ENCODE assay signal across 8 mouse cellular contexts in genomic region chr8:105636018-105636962, GRCm38 (mm10). TPM values are rescaled to one million over a fixed set of nuclear protein-coding genes. Genes with fewer than 3 reads are reported as not detected.
DNase-seq lines count a peak whose midpoint lies in the region; ATAC-seq lines count a peak whose summit lies in the region.

Gene Ctcf (plus strand): TSS chr8:105636568.

- peak; percentile 51 for ATAC-seq in common myeloid progenitor, adult 5-6 weeks (replicated peaks; ENCODE audit: low read depth, poor library complexity, severe bottlenecking)
- ATAC-seq in megakaryocyte progenitor cell, adult 5-6 weeks (replicated peaks; ENCODE audit: poor library complexity), result peak; percentile 64

- DNase-seq in ZHBTc4 (ENCODE audit: low read depth, low spot score), result peak; percentile 97
- peak; percentile 85 to 91 for DNase-seq in gastrocnemius, adult 8-10 months (ENCODE audit: low spot score in 2 of 2)
- DNase-seq in induced T-regulatory cell, adult 2 months (ENCODE audit: low read depth), result peak; percentile 96
- DNase-seq in left cerebral cortex, adult 9 months (ENCODE audit: low spot score in 2 of 2), result peak; percentile 76 to 89
- DNase-seq in right cerebral cortex, postnatal 14 days, result peak; percentile 94
- DNase-seq in urinary bladder, postnatal 36 days (ENCODE audit: low spot score in 2 of 2), result peak; percentile 84

RNA-seq across cellular contexts. Expression of gene Ctcf, which starts in this region (rescaled TPM):
- 113 and 139 TPM in 2 replicates for total RNA-seq in common myeloid progenitor, adult 5-6 weeks (2017)
- total RNA-seq in gastrocnemius, adult 8-10 months (2022), result 10 to 100 TPM; 32.9 to 39.2 (median 34.2) TPM
- 95.7 and 103 TPM in 2 replicates for total RNA-seq in megakaryocyte progenitor cell, adult 5-6 weeks (2015)
- 88.1 and 104 TPM in 2 replicates for total RNA-seq in megakaryocyte progenitor cell, adult 5-6 weeks (2017)

Comparison
In these comparisons a context has a peak if more than half of its experiments do, and no peak if none do; other contexts are left out.
1. Peak in every context shown above with its lines: DNase-seq and ATAC-seq.